Mouse (Mus musculus) cerebellum, adult 2 months (tissue): Measurements from ENCODE around the gene Sec22c.

Source experiments
- CTCF ChIP-seq: fragments of 200-500 bp; IDR thresholded peaks from 2 replicates; pipeline ENCODE4 v1.5.1; 2011; ENCODE audit warnings: low read depth, mild to moderate bottlenecking, control low read depth, low read length, moderate library complexity, borderline replicate concordance; ENCODE audit not compliant: insufficient read depth
- POLR2A ChIP-seq: fragments of 200-500 bp; IDR thresholded peaks from 2 replicates; pipeline ENCODE4 v1.6.1; 2011; ENCODE audit warnings: low read length, control low read depth, borderline replicate concordance; ENCODE audit not compliant: insufficient read depth

DNA sequence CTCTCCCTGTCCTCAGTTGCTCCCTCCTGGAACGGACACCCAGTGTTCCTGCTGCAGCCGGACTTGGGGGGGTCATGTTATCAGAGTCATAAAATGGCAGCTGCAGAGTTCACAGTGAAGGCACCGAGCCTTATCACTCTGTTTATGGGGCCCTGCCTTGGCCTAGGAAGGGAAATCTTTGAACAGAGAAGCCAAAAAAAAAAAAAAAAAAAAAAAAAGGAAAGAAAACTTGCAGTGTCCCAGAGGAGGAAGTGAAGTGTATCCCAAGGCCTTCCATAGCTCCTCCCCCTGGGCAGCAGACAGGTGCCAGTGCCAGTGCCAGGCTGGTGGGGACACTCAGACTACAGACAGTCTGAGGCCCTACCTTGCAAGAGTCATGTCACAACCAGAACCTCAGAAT is 60.4 kb downstream of the Sec22c start:
- TF ChIP-seq CTCF = no peak
- no peak for TF ChIP-seq POLR2A
